Mouse (Mus musculus): ENCODE data around the gene Snx1.

DNA sequence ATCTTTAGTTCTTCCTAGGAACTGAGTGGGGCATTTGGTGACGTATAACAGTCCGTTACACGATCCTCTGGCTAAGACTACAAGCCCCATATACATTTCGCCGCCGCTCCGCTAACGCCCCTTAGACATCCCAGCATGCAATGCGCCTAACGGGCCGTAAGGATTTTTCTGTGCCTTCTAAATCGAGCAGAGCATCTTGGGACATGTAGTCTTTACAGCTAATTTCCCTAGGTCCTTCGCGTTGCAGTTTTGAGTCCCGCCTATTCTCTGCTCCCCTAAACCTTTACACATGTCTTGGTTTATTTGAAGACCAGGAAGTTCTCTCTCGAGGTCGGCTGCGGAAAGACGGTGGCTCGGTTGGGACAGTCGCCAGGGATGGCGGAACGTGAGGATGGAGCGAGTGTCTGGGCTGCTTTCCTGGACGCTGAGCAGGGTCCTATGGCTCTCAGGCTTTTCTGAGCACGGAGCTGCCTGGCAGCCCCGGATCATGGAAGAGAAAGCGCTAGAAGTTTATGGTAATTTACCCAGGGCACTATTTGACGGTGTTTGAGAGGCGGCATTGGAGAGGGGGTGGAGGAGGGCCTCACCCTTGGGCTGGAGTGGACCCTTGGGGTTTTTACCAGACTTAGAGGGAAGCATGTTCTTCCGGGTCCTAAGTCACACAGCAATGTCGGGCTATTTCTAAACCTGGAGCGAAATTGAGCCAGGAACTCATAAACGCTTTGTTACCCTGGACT lies at the start of gene Snx1, which contains the start of gene Ciao2a:
- TF ChIP-seq CTCF (IDR thresholded peaks at IDR 0.05; ENCODE audit: control insufficient read depth, insufficient read depth, insufficient replicate concordance, low read depth, low read length) (no peak), POLR2A (IDR thresholded peaks at IDR 0.05; ENCODE audit: control insufficient read depth, low read depth, low read length) (peak; percentile 89)

Measured in testis, adult 2 months (tissue).